Mouse (Mus musculus) duodenum, adult 2 months (tissue): ENCODE measurements around the gene Myo15. TPM values are rescaled to one million over a fixed set of nuclear protein-coding genes. Genes with fewer than 3 reads are reported as not detected.

ENCODE experiments used
- polyA plus RNA-seq: library from polyadenylated mRNA; depleted of rRNA; stranded (reverse); fragments of >200 nt; gene quantifications from 2 replicates; pipeline ENCODE4 v1.2.3, GENCODE M21; 2012; ENCODE audit warnings: low replicate concordance; rRNA removed

The Myo15 gene
- polyA plus RNA-seq, result 0.08 and 0.09 TPM in 2 replicates

GRCm38 (mm10) chr11:60469039-60469438, at the start of gene Myo15:
Myo15 (plus strand) TSS chr11:60469339.

GRCm38 (mm10) chr11:60454080-60454744, 14.9 kb upstream of the Myo15 start, which contains the start of gene Drg2:
Drg2 (plus strand) TSS chr11:60454591.

DNA sequence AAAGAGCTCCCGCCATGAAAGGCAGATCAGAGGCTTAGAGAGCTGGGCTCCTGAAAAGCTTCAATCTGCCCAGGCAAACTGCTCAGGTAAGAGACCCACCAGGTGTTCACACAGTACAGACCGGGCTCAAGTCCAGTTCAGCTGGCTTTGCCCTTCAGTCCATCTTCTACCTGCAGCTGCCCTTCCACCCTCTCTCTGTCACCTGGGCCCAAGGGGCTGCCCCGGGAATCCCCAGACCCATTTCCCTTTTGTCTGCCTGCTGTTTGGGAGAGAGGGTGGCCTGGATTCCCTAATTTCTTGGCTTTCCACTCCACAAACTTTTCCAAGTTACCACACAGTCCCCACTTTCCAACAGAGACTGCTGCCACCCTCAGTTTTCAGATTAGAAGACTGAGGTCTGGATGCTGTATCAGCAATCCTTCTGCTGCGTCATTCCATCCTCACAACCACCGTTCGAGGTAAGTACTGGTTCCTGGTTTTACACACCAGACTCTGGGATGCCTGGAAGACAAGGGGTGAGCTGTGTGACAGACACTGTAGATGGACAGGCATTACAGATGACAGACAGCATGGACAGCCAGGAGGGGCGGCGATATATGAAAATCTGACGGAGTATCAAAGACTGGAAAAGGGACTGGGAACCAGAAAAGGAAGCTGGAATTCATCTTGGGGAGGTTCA, 67.2 kb downstream of the Myo15 start, which contains the start of gene Alkbh5:
Gene Alkbh5 (plus strand): TSS at position 202 of the 679 bp plus-strand sequence.

Other genes with a start within 250 kb of the Myo15 start
- 138 and 192 TPM in 2 replicates for gene Srebf1, start 246.8 kb upstream of the Myo15 start, polyA plus RNA-seq
- gene Tom1l2, start 116.4 kb upstream of the Myo15 start, polyA plus RNA-seq, result 76.2 and 125 TPM in 2 replicates
- gene Drc3, start 116.0 kb upstream of the Myo15 start, polyA plus RNA-seq, result 0.51 and 0.81 TPM in 2 replicates
- 12.4 and 12.7 TPM in 2 replicates for gene Gid4, start 52.2 kb upstream of the Myo15 start, polyA plus RNA-seq
- gene Atpaf2, start 50.9 kb upstream of the Myo15 start, polyA plus RNA-seq, result 24.9 and 26.5 TPM in 2 replicates
- 31.1 and 32.6 TPM in 2 replicates for gene Drg2, start 14.7 kb upstream of the Myo15 start, polyA plus RNA-seq
- gene Alkbh5, start 67.0 kb downstream of the Myo15 start, polyA plus RNA-seq, result 14.9 and 15.8 TPM in 2 replicates
- 23.2 and 28.1 TPM in 2 replicates for gene Llgl1, start 230.4 kb downstream of the Myo15 start, polyA plus RNA-seq